Mouse (Mus musculus) Muller cell, postnatal 12 days (primary cell): ENCODE data around the gene Fuom.
"Not testable (repeated sequence)": the region's sequence is repeated elsewhere in the genome, so short reads cannot be mapped to it uniquely, and the experiment has no call there.

ENCODE experiments used
- DNase-seq: peaks from one replicate; pipeline ENCODE4 v3.0.0-alpha.2; 2015; ENCODE audit errors: inconsistent ontology term

The Fuom gene

DNA sequence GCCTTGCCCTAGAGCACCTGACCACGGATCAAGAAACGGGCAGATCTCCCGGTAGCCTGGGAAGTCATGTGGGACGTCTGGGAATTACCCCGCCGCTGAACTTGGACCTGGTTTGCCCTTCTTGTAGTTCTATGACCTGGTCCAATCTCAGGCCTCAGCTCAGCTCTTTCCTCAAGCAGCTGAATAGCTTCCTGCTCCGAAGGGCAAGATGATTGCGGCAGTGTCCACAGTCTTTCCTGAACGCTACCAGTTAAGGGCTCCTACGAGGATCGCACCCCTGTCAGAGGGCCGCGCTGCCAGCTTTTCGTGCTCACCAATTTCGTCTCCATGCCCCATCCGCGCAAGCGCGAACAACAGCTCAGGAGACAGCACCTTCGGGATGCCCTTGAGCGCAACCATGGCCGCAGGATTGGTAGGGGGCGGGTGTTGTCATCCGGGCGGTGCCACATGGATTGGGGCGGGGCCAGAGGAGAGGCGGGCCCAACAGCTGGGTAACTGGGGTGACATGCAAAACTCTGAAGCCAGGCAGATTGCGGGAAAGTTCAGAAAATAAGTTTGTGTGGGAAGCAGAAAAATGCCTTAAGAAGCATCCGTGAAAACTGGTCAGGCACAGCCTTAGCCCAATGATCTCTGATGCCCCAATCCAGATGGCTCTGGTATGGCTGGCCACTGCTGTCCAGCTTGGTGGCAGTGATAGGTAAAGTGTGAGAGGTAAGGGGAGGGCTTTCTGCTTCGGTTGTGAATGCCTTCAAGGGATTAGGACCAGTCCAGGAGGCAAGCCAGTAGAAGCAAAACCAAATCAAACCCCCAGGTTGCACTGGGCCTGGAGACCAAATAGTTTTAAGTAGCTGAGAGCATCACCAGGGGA, at the start of gene Fuom:
Gene Fuom, minus strand, starts transcription at position 449 of the 868 bp plus-strand sequence.
- DNase-seq: peak; percentile 89

DNA sequence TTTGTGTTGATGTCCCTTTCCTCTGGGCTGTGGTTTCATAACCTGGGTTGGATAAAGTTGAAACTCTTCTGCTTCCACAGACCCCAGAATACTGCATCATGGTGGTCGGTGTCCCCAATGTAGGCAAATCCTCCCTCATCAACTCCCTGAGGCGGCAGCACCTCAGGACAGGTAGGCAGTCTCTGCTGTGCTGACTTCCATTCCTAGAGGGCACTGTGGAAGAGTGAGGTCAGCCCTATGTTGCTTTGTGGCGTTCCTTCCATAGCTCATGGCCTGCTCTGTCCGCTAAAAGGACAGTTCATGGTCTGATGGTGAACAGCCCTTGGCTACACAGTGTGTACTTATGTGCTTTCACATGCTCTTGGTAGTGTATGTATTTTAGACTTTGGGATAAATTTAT, 42.3 kb upstream of the Fuom start:
- no peak for DNase-seq

DNA sequence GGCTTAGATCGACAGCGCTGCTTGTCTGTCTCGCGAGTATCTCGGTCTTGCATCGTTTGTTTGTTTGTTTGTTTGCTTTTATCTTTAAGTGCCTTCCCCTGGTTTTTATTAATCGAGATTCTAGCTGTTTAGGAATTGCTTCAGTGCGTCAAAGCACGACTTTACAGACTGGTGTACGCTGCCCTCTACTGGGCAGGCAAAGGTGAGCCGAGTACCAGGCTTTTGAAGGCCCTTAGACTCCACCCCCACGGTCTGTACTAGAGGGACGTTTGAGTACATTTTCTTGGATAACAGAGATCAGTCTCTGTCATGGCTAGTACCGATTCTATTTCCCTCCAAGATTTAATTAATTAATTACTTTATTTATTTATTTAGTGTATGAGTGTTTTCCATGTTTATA, 39.1 kb upstream of the Fuom start:
- peak; percentile 47 for DNase-seq

DNA sequence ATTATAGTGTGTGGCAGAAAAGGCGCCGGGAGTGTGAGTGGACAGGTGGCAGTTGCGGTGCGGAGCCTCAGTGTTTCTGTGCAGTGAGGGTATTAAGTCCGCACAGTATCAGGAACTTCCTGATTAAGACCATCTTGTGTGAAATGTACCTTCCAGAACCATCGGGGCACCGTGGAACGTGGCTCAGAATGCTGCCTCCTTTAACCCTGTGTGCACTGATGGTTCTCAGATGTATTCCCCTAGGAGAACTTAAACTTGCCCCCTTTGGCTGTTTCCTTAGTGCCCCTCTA, 35.7 kb upstream of the Fuom start:
- no peak for DNase-seq

DNA sequence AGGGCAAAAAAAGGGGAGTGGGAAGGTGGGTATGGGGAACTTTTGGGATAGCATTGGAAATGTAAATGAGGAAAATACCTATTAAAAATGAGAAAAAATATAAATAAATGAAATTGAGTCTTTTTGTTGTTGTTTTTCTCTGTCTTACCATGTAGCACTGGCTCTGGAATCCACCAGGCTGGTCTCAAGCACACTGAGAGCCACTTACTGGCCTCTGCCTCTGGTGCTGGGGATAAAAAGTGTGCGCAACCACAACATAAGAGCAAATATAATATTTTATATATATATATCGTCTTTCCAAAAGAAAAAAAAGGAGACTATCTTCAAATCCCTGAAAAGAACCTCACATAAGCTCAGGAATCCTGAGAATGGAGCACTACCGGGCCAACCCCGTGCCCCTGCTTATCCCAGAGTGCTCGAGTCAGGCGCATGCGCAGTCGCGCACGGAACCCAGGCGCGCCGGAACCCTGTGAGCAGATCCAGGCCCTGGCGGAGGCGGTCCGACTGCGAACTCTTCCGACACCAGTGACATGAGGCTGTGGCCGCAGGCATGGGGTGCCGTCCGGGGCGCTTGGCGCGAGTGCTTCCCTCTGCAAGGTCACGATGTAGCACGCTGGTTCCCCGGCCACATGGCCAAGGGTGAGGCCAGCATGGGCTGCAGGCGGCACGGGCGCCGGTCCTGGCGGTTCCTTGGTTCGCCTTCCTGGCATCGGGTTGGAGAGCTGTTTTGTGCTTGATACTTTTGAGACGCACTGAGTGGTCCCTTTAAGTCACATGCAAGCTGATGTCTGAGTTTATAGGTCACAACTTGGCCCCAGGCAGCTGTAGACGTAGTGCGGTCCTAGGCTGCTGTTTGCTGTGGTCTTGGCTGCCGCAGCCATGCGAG, 35.1 kb upstream of the Fuom start, which contains the start of gene Mtg1:
Gene Mtg1, plus strand, starts transcription at position 430 of the 886 bp plus-strand sequence.
- DNase-seq: peak; percentile 96

DNA sequence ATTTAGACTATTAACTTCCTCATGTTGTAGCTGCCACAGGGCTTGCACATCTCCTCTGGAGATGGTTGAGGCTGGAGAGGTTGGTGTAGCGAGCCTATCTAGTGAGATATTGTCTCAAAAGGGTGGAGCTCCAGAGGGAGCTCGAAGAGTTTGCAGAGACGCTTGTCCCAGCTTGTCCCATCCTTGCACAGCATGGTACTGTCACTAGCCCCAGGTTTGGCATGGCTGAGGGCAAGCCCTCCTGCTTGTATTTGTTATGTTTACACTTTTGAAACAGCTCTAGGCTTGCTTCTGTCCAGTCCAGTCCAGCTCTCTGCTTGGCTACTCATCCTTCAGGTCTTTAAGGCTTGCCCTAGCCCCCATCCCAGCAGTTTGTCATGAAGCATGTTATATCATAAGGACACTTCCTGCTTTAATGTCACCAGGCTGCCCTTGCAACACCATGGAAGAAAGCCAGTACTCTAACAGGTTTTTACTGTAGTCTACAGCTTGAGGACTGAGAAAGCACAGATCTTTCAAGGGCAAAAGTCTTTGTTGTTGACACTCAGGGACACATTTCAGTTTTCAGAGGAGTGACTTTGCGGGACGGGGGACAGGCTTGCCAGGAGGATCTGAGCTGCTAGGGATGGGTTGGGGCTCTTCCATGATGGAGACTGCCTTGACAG, 33.0 kb upstream of the Fuom start:
- no peak for DNase-seq

DNA sequence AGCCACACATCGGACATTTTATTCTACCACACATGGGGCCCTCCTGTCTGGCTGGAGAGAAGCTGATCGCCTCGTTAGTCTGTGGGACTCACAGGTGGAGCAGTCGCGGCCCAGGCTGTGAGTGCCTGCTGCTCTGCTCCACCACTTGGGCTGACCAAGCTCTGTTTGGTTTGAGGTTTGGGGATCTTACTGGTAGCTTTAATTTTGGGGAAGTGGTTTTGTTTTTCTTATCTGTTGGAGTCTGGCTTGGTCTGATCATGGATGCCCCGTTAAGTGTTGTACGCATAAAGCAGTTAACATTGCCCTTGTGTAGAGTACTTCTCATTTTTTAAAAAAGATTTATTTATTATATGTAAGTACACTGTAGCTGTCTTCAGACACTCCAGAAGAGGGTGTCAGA, 31.8 kb upstream of the Fuom start:
- DNase-seq: not testable (repeated sequence)

DNA sequence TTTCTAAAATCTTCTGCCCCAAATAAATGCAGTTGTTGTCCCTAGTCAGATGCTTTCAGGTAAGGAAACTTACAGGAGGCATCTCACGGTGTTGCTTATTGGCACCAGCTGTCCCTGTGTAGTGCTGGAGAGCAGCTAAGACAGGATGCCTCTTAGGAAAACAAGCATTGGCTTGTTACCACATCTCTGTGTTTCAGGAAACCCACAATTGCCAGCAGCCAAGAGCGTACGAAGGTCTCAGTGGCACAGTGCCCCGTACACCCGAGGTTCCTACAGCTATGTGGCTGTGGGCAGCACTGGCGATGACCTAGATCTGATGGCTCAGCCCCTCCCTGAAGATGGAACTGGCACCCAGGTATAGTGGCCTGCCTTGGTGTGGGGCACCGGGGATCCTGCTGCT, 29.9 kb upstream of the Fuom start:
- DNase-seq: not testable (repeated sequence)

DNA sequence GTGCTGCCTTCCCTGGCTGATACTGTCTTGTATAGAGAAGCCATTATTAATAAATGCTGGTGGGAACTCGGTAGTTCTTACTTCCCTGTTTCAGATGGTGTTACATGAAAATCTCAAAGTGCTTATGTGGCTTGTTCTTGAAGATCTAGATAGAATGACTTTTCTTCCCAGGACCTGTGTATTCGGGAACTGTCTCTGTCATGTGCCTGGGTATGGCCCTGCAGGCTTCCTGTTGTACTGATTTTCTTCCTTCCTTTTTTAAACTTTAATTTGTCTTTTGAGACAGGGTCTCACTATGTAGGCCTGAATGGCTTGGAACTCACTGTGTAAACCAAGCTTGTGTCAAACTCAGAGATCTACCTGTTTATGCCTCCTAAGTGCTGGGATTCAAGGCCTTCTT, 25.7 kb upstream of the Fuom start:
- DNase-seq: no peak

DNA sequence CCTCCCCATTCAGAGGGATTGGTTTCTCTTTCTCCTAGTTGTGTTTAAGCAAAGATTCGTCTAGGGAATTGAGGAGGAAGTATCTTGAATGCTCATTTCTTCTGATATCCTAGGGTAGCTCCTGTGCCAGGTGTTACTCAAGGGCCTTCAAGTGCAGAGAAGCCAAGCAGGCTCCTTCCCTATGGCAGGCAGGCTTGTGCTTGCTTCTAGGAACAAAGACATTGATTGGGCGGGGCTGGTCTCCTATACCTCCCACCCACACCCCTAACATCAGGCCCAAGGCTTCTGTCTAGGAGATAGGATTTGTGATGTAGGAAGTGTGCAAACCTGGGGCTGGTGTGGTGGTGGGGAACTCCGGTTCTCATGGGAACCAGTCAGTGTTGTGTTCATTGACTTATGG, 24.7 kb upstream of the Fuom start:
- no peak for DNase-seq

DNA sequence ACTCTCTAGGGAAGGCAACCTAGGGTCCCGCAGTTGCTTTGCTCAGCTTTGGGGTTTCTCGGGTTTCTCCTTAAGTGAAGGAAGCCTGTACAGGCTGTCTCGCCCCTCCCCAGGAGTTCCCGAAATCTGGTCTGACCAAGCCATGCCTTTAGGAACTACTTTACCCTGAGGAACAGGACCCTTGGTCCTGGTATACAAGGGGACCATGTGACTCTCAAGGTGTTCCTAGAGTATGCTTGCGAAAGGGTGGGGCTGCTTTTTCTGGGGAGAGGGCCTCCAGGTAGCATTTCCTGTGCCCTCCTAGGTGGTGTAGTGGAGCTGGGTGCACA, 23.7 kb upstream of the Fuom start:
- DNase-seq: no peak

DNA sequence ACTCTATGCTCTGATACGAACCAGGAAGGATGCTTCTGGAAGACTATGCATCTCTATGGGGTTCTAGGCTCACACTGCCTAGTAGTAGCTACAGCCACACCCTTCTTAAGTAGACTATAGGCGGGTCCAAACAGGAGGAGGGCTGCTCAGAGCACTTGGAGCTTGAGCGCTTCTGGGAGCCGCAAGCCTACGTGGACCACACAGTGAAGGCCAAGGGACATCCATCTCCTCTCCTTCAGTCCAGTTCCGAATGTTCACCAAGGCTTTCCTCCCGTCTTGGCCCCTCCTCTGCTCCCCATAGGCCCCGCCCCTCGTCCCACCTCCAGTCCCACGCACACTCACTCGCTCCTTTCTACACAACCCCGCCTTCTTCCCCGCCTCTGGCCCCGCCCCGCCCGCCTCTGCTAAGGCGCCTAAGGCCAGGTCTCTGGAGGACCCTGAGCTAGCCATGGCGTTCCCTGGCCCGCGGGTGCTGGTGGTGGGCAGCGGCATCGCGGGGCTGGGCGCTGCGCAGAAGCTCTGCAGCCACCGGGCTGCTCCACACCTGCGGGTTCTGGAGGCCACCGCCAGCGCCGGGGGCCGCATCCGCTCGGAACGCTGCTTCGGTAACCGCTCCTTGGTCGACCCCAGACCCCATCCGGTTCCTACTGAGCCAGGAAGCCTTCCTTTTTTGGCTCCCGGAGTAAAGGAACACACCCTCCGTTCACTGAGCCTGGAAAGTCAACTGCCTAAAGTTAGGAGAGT, 23.2 kb upstream of the Fuom start:
- peak; percentile 96 for DNase-seq

DNA sequence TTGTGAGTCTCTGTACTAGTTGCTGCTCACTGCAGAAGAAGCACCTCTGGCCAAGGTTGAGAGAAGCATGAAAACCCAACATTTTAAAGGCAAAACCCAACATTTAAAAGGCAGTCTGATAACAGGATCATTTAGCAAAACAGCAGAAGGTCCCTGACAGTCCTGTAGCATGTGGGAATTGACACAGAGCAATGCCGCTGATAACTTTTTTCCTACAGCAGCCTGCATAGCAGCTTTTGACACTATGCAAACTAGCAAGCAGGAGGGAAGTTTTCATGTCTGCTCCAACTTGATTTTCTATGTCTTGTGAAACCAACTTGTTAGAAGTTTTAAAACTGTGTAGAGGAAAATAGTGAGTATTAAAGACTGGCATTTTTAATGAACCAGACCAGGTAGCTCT, 22.1 kb upstream of the Fuom start:
- DNase-seq: no peak

DNA sequence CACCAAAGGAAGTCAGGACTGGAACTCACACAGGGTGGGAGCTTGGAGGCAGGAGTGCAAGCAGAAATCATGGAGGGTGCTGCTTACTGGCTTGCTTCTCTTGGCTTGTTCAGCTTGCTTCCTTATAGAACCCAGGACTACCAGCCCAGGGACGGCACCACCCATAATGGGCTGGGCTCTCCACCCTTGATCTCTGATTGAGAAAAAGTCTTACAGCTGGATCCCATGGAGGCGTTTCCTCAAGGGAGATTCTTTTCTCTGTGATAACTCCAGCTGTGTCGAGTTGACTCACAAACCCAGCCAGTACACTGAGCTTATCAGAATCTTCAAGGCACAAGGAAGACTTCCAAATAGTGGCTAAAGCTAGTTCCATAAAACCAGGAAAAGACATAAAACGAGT, 20.5 kb upstream of the Fuom start:
- DNase-seq: no peak

DNA sequence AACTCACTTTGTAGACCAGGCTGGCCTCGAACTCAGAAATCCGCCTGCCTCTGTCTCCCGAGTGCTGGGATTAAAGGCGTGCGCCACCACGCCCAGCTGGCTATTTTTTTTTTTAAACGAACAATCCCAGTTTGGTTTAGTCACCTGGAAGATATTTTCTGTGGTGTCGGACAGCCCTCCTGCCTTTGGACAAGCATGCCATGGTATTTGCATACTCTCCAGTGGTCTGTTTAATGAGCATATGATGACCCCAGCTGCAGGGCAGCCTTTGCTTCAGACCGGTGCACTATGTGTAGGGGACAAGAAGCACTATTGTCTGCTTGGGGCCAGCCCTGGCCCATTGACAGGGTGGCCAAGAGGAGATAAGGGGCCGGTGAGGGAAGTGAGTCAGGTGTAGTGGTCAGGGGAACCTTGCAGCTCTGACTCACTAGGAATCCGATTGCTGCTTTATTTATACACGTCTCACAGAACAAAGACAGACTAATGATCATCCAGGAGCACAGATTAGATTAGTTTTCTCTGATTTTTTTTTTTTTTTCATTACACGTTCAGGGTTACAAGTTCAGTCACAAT, 19.2 kb upstream of the Fuom start:
- no peak for DNase-seq

DNA sequence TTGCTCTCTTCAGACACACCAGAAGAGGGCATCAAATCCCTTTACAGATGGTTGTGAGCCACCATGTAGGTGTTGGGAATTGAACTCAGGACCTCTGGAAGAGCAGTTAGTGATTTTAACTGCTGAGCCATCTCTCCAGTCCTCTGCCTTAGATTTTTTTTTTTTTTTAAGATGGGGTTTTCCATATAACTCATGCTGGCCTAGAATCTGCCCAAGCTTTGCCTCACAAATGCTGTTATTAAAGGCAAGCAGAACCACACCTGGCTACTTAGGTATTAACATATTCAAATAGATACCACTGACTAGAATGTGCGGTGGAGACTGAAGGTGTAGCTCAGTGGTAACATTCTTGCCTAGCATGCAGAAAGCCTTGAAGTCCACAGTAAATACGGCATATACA, 18.2 kb upstream of the Fuom start:
- DNase-seq: no peak

DNA sequence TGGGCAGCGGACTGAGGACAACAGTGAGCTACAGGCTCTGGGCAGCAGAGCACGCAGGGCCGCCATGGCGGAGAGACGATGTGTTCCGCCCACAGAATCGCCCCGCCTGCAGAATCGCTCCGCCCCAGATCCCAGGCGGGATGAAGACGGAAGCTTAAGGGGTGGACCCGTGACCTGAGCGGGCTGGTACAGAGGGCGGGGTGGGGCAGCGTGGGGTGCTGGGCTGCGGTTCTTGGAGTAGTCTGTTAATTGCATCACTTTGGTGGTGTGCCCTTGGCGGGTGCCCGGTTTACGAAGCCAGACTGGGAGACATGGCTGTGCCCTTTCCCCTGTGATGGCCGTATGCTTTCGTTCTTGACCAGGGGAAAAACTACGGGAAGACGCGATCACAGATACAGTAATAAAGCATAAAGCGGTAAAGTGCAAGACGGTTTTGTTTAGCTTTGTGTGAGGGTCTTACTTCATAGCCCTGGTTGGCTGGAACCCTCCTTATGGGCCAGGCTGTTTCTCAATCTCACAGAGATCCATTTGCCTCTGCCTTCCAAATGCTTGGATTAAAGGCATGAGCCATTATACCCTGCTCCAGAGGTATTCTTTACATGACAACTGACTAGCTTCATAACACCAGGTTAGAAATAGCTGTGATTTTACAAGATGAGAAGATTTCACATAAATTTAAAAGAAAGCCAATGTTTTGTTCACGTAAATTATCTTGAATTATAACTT, 14.3 kb upstream of the Fuom start, which contains the start of gene Echs1:
Gene Echs1, minus strand, starts transcription at position 148 of the 726 bp plus-strand sequence.
- DNase-seq: peak; percentile 95

DNA sequence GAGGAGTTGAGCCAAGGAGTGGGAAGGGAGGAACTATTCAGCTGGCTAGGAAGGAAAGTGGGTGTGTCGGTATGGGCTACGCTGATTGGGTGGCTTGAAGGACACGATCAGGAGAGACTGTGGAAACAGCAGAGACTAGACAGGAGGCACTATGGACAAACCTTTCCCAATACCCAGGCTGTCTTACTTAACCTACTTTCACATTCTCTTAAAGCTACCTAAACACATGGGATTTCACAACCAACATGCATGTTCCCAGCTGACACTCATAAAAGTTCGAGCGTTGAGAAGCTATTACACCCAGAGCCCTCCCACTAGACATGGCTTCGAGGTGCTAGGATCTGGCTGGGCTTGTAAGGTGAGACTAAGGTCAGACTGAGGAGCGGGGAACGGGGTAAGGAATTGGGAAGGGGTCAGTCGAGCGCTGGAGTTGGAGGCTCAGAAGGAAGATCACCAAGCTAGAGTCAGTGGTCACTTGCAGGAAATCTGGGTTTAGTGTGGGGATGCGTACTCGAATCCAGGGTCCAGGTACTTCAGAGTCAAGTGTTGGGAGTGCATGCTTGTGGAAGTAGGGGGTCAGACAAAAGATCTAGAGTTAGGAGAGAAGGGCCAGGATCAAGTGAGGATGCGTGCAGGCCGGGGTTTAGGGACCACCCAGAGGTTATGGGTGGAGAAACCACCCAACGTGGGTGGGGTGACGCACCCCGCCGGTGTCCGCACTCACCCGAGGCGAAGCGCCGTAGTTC, 13.5 kb upstream of the Fuom start, which contains the start of gene Paox:
Gene Paox, plus strand, starts transcription at position 217 of the 746 bp plus-strand sequence.
- peak; percentile 72 for DNase-seq

DNA sequence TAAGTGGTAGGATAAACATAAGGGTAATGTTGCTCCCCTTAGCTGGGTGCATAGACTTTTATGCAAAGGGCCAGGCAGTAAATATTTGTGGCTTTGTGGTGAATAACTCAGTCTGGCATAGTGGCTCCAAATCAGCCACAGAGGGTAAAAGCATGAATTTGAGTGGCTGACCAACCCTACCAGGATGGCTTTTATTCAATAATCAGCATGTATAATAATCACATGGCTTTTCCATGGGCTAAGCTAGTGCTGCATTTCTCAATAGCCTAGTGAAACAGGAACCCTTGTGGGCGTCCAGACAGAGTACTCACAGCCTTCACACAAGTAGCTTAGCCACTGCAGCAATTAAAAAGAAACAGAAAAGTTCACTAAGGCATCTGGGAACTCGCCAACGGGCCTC, 9.7 kb upstream of the Fuom start:
- DNase-seq: peak; percentile 74

DNA sequence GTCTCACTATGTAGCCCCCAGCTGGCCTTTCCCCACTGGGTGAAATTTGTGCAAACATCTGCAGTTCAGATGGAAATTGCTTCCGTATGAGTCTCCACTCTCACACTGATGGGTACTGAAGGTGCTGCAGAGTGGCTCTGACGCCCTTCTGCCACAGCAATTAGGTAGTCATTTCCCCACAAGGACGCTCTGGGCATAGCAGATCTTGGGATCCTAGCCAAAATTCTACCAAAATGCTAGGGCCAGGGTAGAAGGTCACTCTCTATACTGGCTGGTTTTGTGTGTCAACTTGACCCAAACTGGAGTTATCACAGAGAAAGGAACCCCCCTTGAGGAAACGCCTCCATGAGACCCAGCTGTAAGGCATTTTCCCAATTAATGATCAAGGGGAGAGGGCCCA, 1.8 kb upstream of the Fuom start:
- no peak for DNase-seq
